31 mouse cellular contexts compared by ENCODE assay signal in genomic region chr1:92669430-92669829, GRCm38 (mm10). TPM values are rescaled to one million over a fixed set of nuclear protein-coding genes. Genes with fewer than 3 reads are reported as not detected.
"Had no signal": no experiment of that assay in that cellular context is flagged by ENCODE, and none has a peak within 500 bp of the region (broad histone marks: within the 10 kb centered on the region; RNA-seq: fewer than 3 reads in every experiment).

No protein-coding gene starts in this region.

- ATAC-seq: liver, embryonic 12.5 days had no signal

- H3K4me3 ChIP-seq: layer of hippocampus, adult 2 months; limb, embryonic 10.5 days; limb, embryonic 13.5 days; liver, embryonic 12.5 days; liver, embryonic 15.5 days; lung, embryonic 15.5 days; neural tube, embryonic 12.5 days; neural tube, embryonic 15.5 days; stomach, embryonic 15.5 days had no signal

- H3K27me3 ChIP-seq: limb, embryonic 13.5 days; liver, embryonic 15.5 days; lung, embryonic 15.5 days; neural tube, embryonic 12.5 days; neural tube, embryonic 15.5 days; stomach, embryonic 15.5 days had no signal

- H3K4me1 ChIP-seq: liver, embryonic 12.5 days; liver, embryonic 15.5 days; lung, embryonic 15.5 days; neural tube, embryonic 12.5 days; neural tube, embryonic 15.5 days; stomach, embryonic 15.5 days had no signal

- DNase-seq: kidney, adult 9 months; kidney, postnatal 25 days; layer of hippocampus, adult 9-11 months; liver; lung, adult 18-20 months; lung, postnatal 10 days; lung, postnatal 4 days; midbrain, embryonic 14.5 days; right cerebral cortex, adult 18-20 months; right cerebral cortex, postnatal 14 days; right cerebral cortex, postnatal 4 days; thymus, postnatal 36 days had no signal

- H3K36me3 ChIP-seq: limb, embryonic 10.5 days; limb, embryonic 13.5 days; liver, embryonic 12.5 days; liver, embryonic 15.5 days; lung, embryonic 15.5 days; neural tube, embryonic 12.5 days; neural tube, embryonic 15.5 days; stomach, embryonic 15.5 days had no signal

- H3K4me2 ChIP-seq: limb, embryonic 13.5 days; liver, embryonic 12.5 days; liver, embryonic 15.5 days; lung, embryonic 15.5 days; midbrain, embryonic 11.5 days; neural tube, embryonic 12.5 days; neural tube, embryonic 15.5 days; stomach, embryonic 15.5 days had no signal

- H3K9ac ChIP-seq: limb, embryonic 13.5 days; liver, embryonic 12.5 days; liver, embryonic 15.5 days; lung, embryonic 15.5 days; neural tube, embryonic 12.5 days; neural tube, embryonic 15.5 days; stomach, embryonic 15.5 days had no signal

- H3K27ac ChIP-seq: kidney, postnatal 0 days; layer of hippocampus, adult 2 months; limb, embryonic 10.5 days; limb, embryonic 13.5 days; liver, embryonic 12.5 days; liver, embryonic 15.5 days; lung, embryonic 15.5 days; neural tube, embryonic 12.5 days; neural tube, embryonic 15.5 days; stomach, embryonic 15.5 days had no signal

- H3K9me3 ChIP-seq: limb, embryonic 10.5 days; liver, embryonic 12.5 days; liver, embryonic 15.5 days; lung, embryonic 15.5 days; stomach, embryonic 15.5 days had no signal

RNA-seq across cellular contexts. Expression of gene Otos, which starts 20.8 kb away (rescaled TPM):
- total RNA-seq: left cerebral cortex, adult 18-20 months; left cerebral cortex, postnatal 25 days; midbrain, postnatal 0 days had no signal
- polyA plus RNA-seq: limb, embryonic 10.5 days; limb, embryonic 13.5 days; neural tube, embryonic 12.5 days had no signal

RNA-seq across cellular contexts. Expression of gene Olfr12, which starts 51.8 kb away (rescaled TPM):
- total RNA-seq: left cerebral cortex, adult 18-20 months; left cerebral cortex, postnatal 25 days; megakaryocyte progenitor cell, adult 5-6 weeks; megakaryocyte-erythroid progenitor cell, adult 5-6 weeks; midbrain, postnatal 0 days had no signal
- polyA plus RNA-seq: kidney, postnatal 0 days; large intestine, adult 2 months; limb, embryonic 10.5 days; limb, embryonic 13.5 days; liver, embryonic 12.5 days; liver, embryonic 15.5 days; lung, embryonic 15.5 days; midbrain, embryonic 14.5 days; midbrain, postnatal 0 days; neural tube, embryonic 12.5 days; neural tube, embryonic 15.5 days; stomach, embryonic 15.5 days; thymus, postnatal 0 days; urinary bladder, adult 2 months had no signal
